Mouse (Mus musculus) intestine, embryonic 14.5 days (tissue): ENCODE results near the gene Gm20715. TPM values are rescaled to one million over a fixed set of nuclear protein-coding genes. Genes with fewer than 3 reads are reported as not detected.

ENCODE experiments used
- ATAC-seq: fragments of 200-750 bp; cut with Nextera tagmentation; replicated peaks from 2 replicates; pipeline ENCODE4 v1.8.0; 2017; ENCODE audit warnings: low read depth, moderate number of reproducible peaks, moderate TSS enrichment, moderate library complexity; ENCODE audit not compliant: low FRiP score, low TSS enrichment
- DNase-seq: peaks from one replicate; pipeline ENCODE4 v3.0.0-alpha.2; 2018; ENCODE audit warnings: low spot score
- H3K27ac ChIP-seq: fragments of 300-500 bp; sonication (generic); 2 replicates; pipeline ENCODE4 v1.5.1; 2014; ENCODE audit warnings: low read depth, mild to moderate bottlenecking, control low read depth
- H3K27me3 ChIP-seq: fragments of 300-500 bp; sonication (generic); replicated peaks from 2 replicates; pipeline ENCODE4 v1.6.1; 2014; ENCODE audit warnings: low read length, control low read depth; ENCODE audit not compliant: control insufficient read depth, insufficient read depth
- H3K36me3 ChIP-seq: fragments of 300-500 bp; sonication (generic); 2 replicates; pipeline ENCODE4 v1.6.1; 2014; ENCODE audit warnings: low read length, control low read depth; ENCODE audit not compliant: control insufficient read depth, insufficient read depth
- H3K4me1 ChIP-seq: fragments of 300-500 bp; sonication (generic); replicated peaks from 2 replicates; pipeline ENCODE4 v1.6.1; 2014; ENCODE audit warnings: low read length, control low read depth, mixed read lengths; ENCODE audit not compliant: control insufficient read depth, insufficient read depth
- H3K4me2 ChIP-seq: fragments of 300-500 bp; sonication (generic); 2 replicates; pipeline ENCODE4 v1.6.1; 2014; ENCODE audit warnings: low read length
- H3K4me3 ChIP-seq: fragments of 300-500 bp; sonication (generic); 2 replicates; pipeline ENCODE4 v1.5.1; 2014; ENCODE audit warnings: low read depth, low read length, control low read depth, mixed read lengths
- H3K9ac ChIP-seq: fragments of 300-500 bp; sonication (generic); 2 replicates; pipeline ENCODE4 v1.6.1; 2014; ENCODE audit warnings: mild to moderate bottlenecking, low read length
- H3K9me3 ChIP-seq: fragments of 300-500 bp; sonication (generic); 2 replicates; pipeline ENCODE4 v1.6.1; 2016; ENCODE audit warnings: low read length, control low read depth; ENCODE audit not compliant: control insufficient read depth
- WGBS: fragments of 180-500 bp; shearing (Covaris S2); extraction: QIAGEN DNeasy Blood & Tissue Kit; methylation state at CpG from one replicate; pipeline ENCODE4 v1.1.7; 2014; 5-methylcytosine and 5-hydroxymethylcytosine counted together
- polyA plus RNA-seq: library from polyadenylated mRNA; unstranded; fragments of >200 nt; fragmentation: Nextera tagmentation; extraction: Ambion mirVana; gene quantifications from 2 replicates; pipeline ENCODE4 v1.2.1, GENCODE M21; 2014

The Gm20715 gene
- polyA plus RNA-seq, 1 experiment from 2014 or later, result not detected

DNA sequence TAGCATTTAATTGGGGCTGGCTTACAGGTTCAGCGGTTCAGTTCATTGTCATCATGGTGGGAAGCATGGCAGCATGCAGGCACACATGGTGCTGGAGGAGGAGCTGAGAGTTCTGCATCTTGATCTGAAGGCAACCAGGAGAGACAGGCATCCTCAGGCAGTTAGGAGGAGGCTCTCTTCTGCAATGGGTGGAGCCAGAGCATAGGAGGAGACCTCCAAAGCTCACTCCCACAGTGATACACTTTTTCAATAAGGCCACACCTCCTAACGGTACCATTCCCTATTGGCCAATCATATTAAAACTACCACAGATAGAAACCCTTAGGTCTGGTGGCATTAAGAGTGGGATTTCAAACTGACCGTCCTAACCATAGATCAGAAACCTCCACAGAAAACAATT is 40.6 kb upstream of the Gm20715 start:
- 87% methylated on average over 3 of the region's 3 CpGs for WGBS
- H3K4me2 ChIP-seq, result no peak overlapping the region
- H3K36me3 ChIP-seq, result no peaks in the 10 kb centered on the region
- no peaks in the 10 kb centered on the region for H3K4me1 ChIP-seq
- DNase-seq (no peak), ATAC-seq (no peak)
- no peaks in the 10 kb centered on the region for H3K27me3 ChIP-seq
- H3K27ac ChIP-seq, result no peak overlapping the region
- no peak overlapping the region for H3K9ac ChIP-seq
- H3K4me3 ChIP-seq, result no peak overlapping the region
- no peaks in the 10 kb centered on the region for H3K9me3 ChIP-seq

DNA sequence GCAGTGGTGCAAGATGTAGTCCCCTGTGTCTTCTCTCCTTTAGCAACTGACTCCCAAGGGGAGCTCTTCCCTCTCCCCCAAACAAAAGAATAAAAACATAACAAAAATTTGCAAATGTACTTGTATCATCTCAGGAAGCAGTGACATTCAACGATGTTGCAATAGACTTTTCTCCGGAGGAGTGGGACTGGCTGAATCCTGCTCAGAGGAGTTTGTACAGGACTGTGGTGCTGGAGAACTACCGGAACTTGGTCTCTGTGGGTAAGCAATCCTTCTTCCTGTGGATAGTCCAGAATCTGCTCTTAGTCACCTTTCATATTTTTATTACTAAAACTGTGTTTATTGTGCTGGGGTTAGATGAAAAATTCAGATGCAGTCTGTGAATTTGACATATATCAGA is 37.1 kb upstream of the Gm20715 start:
- DNase-seq (no peak), ATAC-seq (no peak)
- no peak overlapping the region for H3K27ac ChIP-seq
- no peak overlapping the region for H3K4me2 ChIP-seq
- H3K36me3 ChIP-seq, result no peaks in the 10 kb centered on the region
- no peaks in the 10 kb centered on the region for H3K4me1 ChIP-seq
- H3K27me3 ChIP-seq, result no peaks in the 10 kb centered on the region
- no peak overlapping the region for H3K9ac ChIP-seq
- H3K9me3 ChIP-seq, result no peaks in the 10 kb centered on the region
- H3K4me3 ChIP-seq, result no peak overlapping the region
- 88% methylated on average over 3 of the region's 3 CpGs for WGBS

DNA sequence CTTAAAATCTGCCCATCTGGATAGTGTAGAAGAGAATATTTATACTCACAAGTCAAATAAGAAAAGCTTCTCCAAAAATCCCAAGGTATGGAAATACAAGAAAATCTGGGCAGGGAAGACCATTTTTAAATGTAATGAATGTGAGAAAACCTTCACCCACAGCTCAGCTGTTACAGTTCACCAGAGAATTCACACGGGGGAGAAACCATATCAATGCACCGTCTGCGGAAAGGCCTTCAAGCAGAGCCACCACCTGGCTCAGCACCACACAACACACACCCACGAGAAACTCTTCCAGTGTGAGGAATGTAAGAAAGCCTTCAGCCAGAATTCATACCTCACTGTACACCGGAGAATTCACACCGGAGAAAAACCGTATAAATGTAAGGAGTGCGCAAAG is 31.6 kb upstream of the Gm20715 start:
- no peak overlapping the region for H3K4me2 ChIP-seq
- H3K9ac ChIP-seq, result no peak overlapping the region
- no peak overlapping the region for H3K4me3 ChIP-seq
- H3K4me1 ChIP-seq, result peaks cover under 1% of the 10 kb centered on the region
- H3K36me3 ChIP-seq, result peaks cover 7% of the 10 kb centered on the region; the same call in 1 of the 2 replicates
- no peaks in the 10 kb centered on the region for H3K27me3 ChIP-seq
- ATAC-seq, result no peak
- no peak for DNase-seq
- no peaks in the 10 kb centered on the region for H3K9me3 ChIP-seq
- H3K27ac ChIP-seq, result no peak overlapping the region
- 83% methylated on average over 8 of the region's 8 CpGs for WGBS

DNA sequence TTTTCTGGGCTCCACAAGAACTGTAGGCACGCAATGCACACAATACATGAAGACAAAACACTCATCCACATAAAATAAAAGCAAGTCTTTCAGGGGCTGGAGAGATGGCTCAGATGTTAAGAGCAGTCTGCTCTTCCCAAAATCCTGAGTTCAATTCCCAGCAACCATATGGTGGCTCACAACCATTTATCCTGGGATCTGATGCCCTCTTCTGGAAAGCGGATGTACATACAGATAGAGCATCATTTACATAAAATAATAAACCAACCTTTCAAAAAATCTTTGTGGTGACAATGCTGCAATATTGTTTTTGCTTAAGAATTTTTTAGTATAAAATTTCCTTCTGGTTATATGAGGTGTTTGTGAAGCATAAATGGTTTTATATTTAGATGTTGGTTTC is 28.6 kb upstream of the Gm20715 start:
- Histone ChIP-seq H3K4me1 (peaks cover 8% of the 10 kb centered on the region), H3K4me2 (no peak overlapping the region), H3K9ac (no peak overlapping the region), H3K27ac (no peak overlapping the region), H3K4me3 (no peak overlapping the region), H3K36me3 (peaks cover 7% of the 10 kb centered on the region; the same call in 1 of the 2 replicates), H3K9me3 (no peaks in the 10 kb centered on the region), H3K27me3 (no peaks in the 10 kb centered on the region)
- ATAC-seq (no peak), DNase-seq (no peak)
- WGBS, result 74% methylated on average over 2 of the region's 2 CpGs

- Histone ChIP-seq H3K36me3 (peaks cover 7% of the 10 kb centered on the region; the same call in 1 of the 2 replicates), H3K9me3 (no peaks in the 10 kb centered on the region), H3K27ac (no peak within 1 kb of the TSS), H3K4me1 (peaks cover 8% of the 10 kb centered on the region), H3K4me2 (peak within 1 kb of the TSS; percentile 75), H3K27me3 (no peaks in the 10 kb centered on the region), H3K4me3 (peak within 1 kb of the TSS; percentile 44), H3K9ac (peak within 1 kb of the TSS; percentile 51)
- under 1% methylated on average over 28 of the region's 28 CpGs for WGBS
- ATAC-seq (peak; percentile 96), DNase-seq (peak; percentile 96)
These were observed 27.0 kb upstream of the Gm20715 start, which contains the start of gene Zfp28 for GRCm38 (mm10) chr7:6383044-6383455. Gene Zfp28, plus strand, starts transcription at chr7:6383295.

DNA sequence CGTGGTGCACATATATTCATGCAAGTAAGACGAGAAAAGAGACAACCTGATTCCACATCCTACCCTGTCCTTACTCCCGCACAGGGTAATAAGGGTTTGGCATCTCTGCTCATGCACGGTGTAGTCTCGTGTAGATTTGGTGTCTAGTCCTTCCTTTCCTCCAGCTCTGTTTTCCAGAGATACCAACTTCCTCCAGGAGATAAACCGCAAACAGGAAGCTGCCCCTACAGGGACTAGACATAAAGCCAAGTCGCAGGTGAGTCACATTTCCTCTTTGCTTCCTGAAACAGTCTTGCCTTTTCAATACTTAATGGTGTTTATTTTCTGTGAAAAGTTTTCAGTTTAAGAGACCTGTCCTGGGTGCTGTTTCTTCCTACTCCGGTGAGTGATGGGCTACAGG is 26.1 kb upstream of the Gm20715 start:
- no peak overlapping the region for H3K9ac ChIP-seq
- 62% methylated on average over 8 of the region's 8 CpGs for WGBS
- peak overlapping the region; percentile 75 for H3K4me2 ChIP-seq
- H3K36me3 ChIP-seq, result peaks cover 4% of the 10 kb centered on the region; the same call in 1 of the 2 replicates
- H3K4me1 ChIP-seq, result peaks cover 8% of the 10 kb centered on the region
- no peak for DNase-seq
- H3K27me3 ChIP-seq, result no peaks in the 10 kb centered on the region
- H3K27ac ChIP-seq, result no peak overlapping the region
- no peak for ATAC-seq
- H3K4me3 ChIP-seq, result peak overlapping the region; percentile 44
- H3K9me3 ChIP-seq, result no peaks in the 10 kb centered on the region

DNA sequence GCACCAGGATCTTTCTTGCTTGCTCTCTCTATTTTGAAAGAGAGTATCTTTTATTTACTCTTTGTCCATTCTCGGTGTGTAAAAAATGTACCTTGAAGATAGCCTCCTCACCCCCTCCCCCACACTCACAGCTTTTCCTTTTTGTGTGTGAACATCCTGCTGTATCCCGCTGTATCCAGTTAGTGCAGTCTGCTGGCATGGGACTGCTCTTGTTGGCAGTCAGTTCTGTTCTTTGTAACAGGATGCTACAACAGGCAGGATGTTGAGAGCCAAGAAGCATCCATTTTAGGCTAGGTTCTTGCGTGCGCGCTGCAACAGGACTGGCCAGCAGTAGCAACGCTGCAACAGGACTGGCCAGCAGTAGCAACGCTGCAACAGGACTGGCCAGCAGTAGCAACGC is 23.1 kb upstream of the Gm20715 start:
- H3K27ac ChIP-seq, result no peak overlapping the region
- H3K4me1 ChIP-seq, result peaks cover 8% of the 10 kb centered on the region
- H3K9ac ChIP-seq, result no peak overlapping the region
- H3K4me3 ChIP-seq, result no peak overlapping the region
- H3K9me3 ChIP-seq, result no peaks in the 10 kb centered on the region
- no peak for DNase-seq
- no peaks in the 10 kb centered on the region for H3K27me3 ChIP-seq
- no peak overlapping the region for H3K4me2 ChIP-seq
- ATAC-seq, result no peak
- WGBS, result 95% methylated on average over 8 of the region's 8 CpGs
- H3K36me3 ChIP-seq, result peaks cover 25% of the 10 kb centered on the region

DNA sequence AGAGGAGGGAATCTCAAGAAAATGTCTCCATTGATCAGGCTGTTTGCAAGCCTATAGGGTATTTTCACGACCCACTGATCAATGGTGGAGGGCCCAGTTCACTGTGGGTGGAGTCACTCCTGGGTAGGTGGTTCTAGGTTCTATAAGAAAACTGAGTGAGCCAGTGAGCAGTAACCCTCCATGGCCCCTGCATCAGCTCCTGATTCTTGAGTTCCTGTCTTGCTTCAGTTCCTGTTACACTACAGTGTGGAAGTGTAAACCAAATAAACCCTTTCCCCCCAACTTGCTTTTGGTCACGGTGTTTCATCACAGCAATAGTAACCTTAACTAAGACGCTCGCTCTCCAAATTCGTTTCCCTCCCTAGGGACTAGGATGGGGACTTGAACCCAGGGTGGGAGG is 21.1 kb upstream of the Gm20715 start:
- Histone ChIP-seq H3K4me1 (peaks cover 3% of the 10 kb centered on the region; the same call in 1 of the 2 replicates), H3K9ac (no peak overlapping the region), H3K4me2 (no peak overlapping the region), H3K36me3 (peaks cover 39% of the 10 kb centered on the region), H3K9me3 (no peaks in the 10 kb centered on the region), H3K27me3 (no peaks in the 10 kb centered on the region), H3K27ac (no peak overlapping the region), H3K4me3 (no peak overlapping the region)
- DNase-seq (no peak), ATAC-seq (no peak)
- WGBS, result 86% methylated on average over 5 of the region's 5 CpGs

GRCm38 (mm10) chr7:6389449-6389848 is 20.6 kb upstream of the Gm20715 start:
- H3K9me3 ChIP-seq, result no peaks in the 10 kb centered on the region
- DNase-seq (no peak), ATAC-seq (no peak)
- no peak overlapping the region for H3K27ac ChIP-seq
- H3K36me3 ChIP-seq, result peaks cover 43% of the 10 kb centered on the region
- H3K4me1 ChIP-seq, result no peaks in the 10 kb centered on the region
- H3K9ac ChIP-seq, result no peak overlapping the region
- H3K4me3 ChIP-seq, result no peak overlapping the region
- H3K27me3 ChIP-seq, result no peaks in the 10 kb centered on the region
- WGBS, result 63% methylated on average over 5 of the region's 5 CpGs
- H3K4me2 ChIP-seq, result no peak overlapping the region
